Mouse (Mus musculus) erythroblast, embryonic 14.5 days (primary cell): Measurements from ENCODE around the gene Sox5.

ENCODE experiments used
- GATA1 ChIP-seq: IDR thresholded peaks from 2 replicates; pipeline ENCODE4 v1.6.1; 2012; ENCODE audit warnings: low read length, inconsistent platforms, mixed read lengths
- TAL1 ChIP-seq: IDR thresholded peaks from 3 replicates; pipeline ENCODE4 v1.6.1; 2012; ENCODE audit warnings: low read length, inconsistent platforms, mixed read lengths

DNA sequence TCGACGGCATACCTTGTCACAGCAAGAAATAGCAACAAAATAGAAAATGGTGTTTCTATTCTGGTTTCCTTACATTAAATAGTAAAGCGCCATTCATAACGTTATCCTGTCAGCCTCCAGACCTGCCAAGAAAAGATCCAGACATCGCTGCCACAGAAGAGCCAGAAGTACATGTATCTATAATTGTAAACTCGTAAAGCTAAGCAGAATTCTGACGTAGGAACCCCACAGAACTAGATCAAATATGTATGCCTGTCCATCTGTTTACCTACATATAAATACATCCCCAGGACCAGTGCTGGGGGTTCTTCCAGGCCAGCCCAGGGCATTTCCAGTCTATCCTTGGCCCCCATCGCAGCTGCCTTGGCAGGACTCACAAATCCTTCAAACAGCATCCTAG lies 265.9 kb downstream of the Sox5 start:
- TF ChIP-seq TAL1 = no peak
- no peak for TF ChIP-seq GATA1
